Mouse (Mus musculus): ENCODE results near the gene Trim54.

Gene Trim54

DNA sequence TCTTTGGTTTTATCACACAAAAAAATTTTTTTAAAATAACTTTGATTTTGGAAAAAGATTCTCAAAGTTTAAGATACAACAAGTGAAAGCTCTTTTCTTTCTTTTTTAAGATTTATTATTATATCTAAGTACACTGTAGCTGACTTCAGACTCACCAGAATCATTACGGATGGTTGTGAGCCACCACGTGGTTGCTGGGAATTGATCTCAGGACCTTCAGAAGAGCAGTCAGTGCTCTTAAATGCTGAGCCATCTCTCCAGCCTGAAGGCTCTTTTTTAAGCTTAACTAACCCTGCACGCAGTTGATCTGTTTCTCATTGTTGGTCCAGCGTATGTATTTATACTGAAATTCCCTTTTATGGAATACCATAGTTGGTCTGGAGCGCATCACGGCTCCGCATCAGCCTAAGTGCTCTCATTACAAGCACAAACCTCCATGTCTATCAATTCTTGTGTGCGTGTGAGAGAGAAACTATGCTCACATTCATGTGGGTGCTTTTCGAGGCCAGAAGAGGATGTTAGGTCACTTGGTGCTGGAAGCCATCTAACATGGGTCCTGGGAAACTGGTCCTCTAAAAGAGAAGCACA, 64.8 kb downstream of the Trim54 start:
- in situ Hi-C loops (cut with MboI, MseI), result loop anchor here (10.0 kb wide), 1 partner anchor 344 kb away; the partner anchor contains the start of genes Slc4a1ap and Supt7l

DNA sequence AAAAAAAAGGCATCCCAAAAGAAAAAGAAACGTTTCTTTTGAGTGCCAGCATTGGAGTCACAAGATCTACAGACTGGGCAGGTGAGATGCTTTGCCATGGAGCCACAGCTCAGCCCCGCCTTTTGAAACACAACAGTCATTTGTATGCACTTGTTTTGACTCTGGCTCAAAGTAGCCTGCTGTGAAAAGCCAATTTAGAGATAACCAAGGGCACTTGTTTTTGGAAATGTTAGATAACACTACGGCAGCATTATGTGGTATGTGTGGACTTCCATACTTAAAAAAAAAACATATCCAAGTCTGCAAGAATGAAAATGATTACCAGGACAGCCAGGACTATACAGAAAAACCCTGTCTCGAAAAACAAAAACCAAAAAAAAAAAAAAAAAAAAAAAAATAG, 67.2 kb downstream of the Trim54 start:
- in situ Hi-C loops (cut with MboI, MseI), result loop anchor here (10.0 kb wide), 1 partner anchor 341 kb away; the partner anchor contains the start of genes Slc4a1ap and Supt7l
